Mouse (Mus musculus) urinary bladder, adult 2 months (tissue): Measurements from ENCODE around the gene Nfyb. TPM values are rescaled to one million over a fixed set of nuclear protein-coding genes. Genes with fewer than 3 reads are reported as not detected.
A peak's percentile ranks its signal among the peaks of the same experiment; 100 is the strongest.

Source experiments
- DNase-seq: peaks from one replicate; pipeline ENCODE4 v3.0.0; 2022; ENCODE audit warnings: low spot score
- polyA plus RNA-seq: library from polyadenylated mRNA; depleted of rRNA; stranded (reverse); fragments of >200 nt; gene quantifications from 2 replicates; pipeline ENCODE4 v1.2.3, GENCODE M21; 2012

The Nfyb gene
- polyA plus RNA-seq, 1 experiment, result 23.2 TPM

DNA sequence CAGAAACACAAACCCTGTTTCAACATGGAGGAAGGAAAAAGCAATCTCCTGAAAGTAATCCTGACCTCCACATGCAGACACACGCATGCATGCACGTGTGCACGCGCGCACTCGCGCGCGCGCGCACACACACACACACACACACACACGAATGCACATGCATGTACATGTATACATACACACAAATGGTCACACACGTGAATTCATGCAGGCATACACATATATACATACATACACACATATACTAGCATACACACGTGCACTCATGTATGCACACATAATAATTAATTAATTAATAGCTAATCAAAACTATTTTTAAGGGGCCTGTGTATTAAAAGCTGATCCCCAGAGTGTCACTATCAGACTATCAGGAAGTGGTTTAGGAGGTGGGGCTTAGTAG lies 15.9 kb upstream of the Nfyb start:
- no peak for DNase-seq

DNA sequence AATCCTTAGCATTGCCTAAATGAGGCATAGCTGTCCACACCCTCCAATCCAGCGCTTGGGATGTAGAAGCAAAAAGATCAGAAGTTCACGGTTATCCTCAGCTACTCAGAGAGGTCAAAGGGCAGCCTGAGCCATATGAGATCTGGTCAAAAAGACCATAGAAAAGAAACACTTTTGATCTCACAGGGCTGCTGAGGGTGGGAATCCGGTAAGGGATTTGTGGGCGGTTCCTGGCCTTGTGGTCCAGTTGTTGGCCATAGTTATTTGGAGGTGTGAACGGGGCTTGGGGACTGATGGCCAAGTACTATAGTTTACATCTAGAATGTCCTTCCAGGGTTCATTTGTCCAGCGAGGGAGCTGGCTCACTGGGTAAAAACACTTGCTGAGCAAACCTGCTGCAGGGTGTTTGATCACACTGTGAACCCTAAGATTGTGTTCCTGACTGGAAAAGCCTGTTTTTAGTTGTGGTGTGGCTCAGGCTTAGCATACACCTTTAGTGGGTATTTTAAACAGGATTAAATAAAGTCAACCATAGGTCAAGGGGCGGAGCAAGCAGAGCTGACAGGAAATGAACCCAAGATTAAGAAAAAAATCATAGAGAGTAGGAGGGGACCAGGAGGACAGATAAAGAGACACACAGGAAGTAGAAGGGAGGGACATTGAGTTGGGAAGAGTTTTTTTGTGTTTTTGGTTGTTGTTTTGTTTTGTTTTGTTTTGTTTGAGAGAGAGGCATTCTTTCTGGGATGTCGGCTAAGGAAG lies 15.0 kb upstream of the Nfyb start:
- DNase-seq, result no peak

DNA sequence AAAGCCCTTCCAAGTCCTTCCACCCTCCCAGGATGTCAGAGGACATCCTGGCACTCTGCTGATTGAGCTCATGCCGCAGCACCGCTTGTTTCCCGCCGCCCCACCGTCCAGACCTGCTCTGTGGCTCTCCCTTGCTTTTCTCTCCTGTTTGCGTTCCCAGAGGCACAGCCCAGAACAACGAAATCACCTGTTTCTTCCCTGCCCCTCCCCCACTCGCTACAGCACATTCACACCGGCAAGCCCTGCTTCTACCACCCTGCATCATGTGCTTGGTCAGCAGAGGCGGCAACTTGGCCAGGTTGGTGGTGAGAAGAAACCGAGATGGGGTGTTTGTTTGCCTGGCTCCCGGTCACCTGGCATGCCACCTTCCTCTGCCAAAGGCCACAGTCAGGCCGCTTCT lies 13.9 kb upstream of the Nfyb start:
- DNase-seq, result no peak

DNA sequence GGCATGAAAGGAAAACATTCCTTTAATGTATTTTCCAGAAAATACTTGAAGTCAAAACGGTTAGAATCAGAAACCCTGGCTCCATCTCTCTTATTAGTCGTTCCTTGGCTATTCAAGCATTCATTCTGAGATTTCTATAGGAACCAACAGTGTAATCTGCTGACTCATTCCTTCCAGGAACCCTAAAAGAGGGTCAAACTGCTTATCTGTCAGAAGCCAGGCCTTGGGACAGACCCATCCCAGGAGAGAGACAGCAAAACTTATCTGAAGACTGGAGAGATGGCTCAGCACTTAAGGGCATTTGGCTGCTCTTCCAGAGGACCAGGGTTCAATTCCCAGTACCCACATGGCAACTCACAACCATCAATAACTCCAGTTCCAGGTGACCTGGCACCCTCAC lies 13.1 kb upstream of the Nfyb start:
- no peak for DNase-seq

DNA sequence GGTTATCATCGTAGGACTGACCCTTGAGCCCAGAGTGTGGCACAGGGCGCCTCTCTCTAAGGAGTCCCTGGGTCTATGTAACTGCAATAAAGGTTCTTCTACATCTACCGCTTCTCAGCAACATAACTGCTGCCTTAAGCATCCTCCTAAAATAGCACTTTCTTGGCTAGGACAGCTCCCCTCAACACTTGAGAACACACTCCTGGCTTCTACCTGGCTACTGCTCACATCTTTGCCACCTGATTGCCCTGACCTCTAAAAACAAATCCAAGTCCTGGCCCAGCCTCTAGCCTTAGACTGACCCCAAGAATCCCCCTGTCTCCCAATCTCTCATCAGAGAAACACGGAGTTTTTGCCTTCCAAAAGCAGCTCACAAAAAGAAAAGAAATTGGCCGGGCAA lies 10.9 kb upstream of the Nfyb start:
- DNase-seq, result no peak

DNA sequence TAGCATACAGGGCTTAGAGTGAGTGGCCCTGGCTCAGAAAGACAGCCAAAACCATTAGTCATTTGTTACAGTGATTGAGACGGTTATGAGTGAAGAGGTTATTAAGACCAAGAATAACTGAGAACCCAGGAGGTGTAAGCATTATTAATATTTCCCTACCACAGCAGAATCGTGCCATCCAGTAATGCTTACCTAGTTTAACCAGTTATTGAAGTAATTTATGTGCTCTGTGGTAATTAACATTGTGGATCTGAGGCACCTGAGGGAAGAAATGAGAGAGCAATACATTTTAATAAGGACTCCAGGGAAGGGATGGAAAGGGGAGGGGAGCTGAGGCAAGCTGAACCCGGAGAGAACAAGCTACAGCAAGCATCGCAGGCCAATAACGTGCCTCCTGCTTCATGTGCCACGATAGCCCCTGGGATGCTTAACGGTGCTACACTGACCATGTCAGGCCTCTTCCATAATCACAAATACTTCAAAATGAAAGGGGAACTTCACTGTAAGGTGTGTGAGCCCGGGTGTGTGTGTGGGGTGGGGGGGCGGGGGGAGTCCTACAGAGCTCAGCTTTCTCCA lies 7.7 kb upstream of the Nfyb start:
- no peak for DNase-seq

DNA sequence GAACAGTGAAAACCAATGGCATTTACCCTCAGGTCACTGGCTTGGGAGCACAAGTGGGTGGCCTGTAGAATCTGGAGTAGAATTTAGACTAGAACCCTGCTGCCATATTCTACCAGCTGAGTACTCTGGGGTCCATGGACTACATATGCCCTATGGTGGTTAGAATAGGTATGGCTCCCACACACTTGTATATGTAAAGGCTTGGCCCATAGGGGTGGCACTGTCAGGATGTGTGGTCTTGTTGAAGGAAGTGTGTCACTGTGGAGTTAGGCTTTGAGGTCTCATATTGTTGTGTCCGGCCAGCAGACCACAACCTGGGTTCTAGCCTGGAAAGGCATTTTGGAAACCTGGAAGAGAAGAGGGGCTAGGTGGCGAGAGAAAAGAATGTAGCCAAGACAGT lies 6.8 kb upstream of the Nfyb start:
- DNase-seq, result no peak

DNA sequence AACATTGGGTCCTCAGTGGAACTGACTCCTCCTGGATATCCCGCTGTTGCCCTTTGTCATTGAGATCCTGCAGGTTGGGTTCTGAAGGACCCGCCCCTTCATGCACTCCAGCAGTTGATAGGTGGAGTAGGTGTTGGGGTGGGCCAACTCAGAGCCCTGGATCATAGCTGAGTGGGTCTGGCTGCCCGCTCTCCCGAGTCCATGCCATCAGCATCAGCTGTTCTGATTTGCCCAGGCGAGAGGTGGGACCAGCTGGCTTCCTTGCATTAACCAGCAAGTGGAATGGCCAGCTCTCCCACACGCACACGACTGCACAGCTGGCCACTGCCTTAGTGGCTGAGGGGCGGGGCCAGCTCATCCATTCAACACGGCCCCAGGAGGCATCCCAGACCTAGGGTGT lies 5.0 kb upstream of the Nfyb start:
- DNase-seq, result no peak

DNA sequence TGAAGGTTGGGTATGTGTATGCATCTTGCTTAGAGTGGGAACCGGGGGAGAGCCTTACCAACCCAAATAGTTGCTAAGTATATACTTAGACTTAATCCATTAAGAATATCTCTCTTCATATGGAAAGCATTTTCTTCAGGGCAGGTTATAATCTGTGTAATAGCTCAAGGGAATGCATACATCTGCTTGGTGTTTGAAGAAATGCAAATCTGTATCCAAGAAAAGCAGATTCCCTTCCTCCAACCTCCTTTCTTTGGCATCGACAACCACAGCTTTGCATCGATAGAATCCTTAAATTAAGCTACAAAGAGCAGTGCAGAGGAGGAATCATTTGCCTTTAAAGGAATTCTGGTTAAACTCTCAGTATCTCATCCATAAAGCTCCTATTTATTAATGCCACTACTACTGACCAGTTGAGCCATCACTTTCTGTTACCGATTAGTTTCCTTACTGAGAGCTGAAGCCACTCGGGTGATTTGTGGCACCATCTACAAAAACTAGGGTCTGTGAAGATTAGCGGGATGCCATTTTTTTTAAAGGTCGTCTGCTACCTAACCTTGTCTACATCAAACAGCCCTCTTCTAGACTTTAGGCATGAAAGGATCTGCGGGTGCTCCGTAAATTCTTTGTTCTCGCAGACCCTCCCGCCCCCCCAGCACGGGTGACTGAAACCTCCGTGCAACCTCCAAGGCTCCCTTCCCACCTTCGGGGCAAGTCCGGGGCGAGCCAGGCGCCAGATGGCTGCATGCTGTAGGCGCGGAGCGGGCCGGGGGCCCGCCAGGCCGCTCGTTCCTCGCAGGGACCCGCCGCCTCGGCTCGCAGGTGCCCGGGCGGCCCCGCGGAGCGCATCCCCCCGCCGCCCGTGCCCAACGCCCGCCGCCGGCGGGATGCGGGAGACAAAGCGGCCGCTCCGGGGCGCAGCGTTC lies 925 bp downstream of the Nfyb start:
- peak; percentile 57 for DNase-seq

DNA sequence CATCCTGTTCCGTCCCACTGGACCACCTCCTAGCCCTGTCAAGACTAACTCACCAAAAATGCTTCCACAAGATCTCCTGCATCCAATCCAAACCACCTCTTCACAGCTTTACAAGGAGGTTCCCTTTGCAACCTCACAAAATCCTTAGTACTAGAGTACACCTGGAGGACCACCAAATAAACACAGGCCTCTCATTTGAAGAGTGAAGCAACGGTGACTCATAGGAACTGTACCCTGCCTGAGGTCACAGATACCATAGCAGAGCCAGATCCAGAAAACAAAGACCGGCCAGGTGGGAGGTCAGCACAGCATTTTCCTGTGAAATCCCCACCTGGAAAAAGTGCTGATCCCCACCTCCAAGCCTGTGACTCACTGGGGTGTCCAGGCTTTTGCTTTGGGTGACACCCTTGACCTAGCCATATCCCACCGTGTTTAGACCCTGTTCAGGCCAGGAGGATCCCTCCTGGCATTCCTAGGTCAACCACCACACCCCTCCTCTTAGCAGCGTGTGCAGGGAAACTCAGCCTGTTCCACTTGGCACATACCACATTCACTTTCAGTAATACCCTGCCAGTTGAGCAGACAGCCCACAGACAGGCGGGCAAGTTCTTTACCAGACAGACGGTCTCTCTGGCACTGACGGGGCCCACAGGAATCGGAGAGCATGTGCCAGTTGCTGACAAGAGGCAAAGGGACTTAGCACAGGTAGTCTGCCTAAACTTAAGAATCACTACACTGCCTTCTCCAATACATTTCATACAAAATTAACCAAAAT lies 2.7 kb downstream of the Nfyb start:
- no peak for DNase-seq

DNA sequence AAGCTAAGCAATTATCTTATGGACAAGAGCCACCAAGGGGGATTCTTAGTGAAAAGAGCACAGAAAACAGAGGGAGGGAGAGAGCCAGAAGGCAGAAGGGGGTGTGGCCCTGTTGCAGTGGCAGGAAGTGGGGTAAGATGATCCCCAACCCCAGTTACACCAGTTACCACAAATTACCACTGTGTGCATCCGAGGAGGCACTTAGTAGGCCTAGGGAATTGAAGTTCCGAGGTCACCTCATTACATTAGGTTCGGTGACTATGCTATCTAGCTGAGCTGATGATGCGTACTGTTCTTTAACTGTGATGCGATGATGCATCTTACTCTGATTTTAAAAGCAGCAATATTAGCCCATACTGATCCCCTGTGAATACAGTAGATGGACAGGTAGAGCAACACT lies 4.2 kb downstream of the Nfyb start:
- no peak for DNase-seq

DNA sequence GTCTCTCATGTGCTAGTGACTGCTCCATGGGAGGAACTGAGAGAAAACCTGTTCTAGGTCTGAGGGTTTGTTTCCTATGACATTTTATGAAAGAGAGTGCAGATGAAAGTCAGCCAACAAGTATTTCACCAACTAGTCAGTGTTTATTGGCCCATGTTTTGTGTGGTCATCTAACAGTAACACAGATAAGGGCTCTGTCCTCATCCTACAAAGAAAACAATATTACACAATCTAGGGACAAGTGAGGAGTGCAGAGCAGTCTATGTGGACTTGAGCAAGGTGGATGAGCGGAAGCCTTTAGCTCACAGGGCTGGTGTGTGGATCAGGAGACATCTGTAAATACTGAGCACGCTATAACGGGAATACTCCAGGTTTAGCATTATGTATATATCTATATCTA lies 5.1 kb downstream of the Nfyb start:
- no peak for DNase-seq

DNA sequence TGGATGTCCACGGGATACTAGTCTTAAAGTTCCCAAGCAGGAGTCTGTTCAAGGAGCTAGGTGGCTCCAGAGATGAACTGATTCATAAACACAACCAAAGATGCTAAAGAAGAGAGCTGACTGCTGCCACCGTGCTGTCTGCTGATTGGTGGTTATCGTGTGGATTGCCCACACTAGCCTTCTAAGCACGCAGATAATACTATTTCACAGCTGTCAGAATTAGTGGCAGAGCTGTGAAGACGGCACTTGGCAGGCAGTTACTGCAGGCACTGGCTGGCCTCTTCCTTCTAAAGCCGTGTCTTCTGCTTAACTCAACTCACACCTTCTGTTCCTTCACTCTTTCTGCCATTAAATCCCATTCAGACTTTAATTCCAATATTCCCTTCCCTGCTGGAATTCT lies 5.6 kb downstream of the Nfyb start:
- DNase-seq, result no peak

DNA sequence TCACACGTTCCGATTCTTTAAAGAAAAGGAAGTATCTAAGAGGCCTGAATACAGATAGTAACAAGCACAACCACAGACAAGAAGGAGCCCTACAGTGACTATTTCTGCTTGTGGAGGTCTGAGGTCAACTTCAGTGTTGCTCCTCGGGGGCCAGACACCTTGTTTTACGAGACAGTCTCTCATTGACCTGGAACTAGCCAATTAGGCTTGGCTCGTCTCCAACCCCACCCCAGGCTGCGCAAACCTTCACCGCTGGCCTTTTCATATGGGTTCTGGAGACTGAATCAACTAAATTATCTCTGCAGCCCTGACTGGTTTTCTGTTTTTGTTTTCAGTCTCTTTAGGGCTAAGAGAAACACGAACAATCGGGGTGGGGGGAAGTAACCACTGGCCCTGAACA lies 6.6 kb downstream of the Nfyb start:
- DNase-seq, result no peak

DNA sequence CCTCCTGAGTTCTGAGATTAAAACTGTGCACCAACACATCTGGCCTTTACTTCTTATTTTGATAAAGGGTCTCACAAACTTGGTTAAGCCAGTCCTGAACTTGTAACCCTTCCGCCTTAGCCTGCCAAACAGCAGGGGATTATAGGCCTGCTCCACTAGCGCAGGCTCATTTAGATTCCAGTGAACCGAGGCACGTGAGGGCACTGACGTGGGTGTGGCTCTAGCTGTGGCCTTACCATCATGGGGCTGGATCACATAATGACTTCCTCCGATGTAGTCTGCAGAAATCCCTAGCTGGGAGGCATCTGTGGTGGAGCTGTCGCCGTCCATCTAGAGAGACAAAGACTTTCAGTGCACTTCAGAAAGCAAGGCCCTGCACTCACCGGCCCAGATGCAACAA lies 7.5 kb downstream of the Nfyb start:
- DNase-seq, result no peak

DNA sequence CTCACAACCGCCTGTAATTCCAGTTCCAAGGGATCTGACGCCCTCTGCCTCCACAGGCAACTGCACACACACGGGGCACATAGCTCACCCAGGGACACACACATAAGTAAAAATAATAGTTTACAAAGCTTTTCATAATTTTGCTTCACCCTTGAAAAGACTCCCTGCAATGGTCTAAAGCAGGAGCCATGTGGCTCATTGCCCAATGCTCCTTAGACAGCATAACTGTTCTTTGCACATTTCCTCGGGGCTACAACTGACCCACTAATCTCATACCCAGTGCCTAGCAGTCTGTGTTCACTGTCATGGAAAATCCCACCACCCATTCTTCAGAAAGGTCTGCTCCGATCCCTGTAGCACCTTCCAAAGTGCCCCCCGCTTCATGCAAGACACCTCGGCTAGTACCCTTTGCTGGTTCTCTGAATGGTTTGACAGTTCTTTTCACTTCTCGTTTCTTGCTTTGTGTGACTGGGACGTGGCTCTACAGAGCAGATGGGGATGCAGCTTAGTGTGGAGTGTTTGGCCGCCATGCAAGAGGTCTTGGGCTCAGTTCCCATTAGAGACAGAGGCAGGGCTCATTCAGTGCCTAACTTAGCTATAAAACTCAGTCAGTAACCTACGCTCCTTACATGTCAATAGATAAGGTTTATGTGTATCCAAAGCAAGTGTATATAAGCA lies 8.6 kb downstream of the Nfyb start:
- DNase-seq, result no peak

DNA sequence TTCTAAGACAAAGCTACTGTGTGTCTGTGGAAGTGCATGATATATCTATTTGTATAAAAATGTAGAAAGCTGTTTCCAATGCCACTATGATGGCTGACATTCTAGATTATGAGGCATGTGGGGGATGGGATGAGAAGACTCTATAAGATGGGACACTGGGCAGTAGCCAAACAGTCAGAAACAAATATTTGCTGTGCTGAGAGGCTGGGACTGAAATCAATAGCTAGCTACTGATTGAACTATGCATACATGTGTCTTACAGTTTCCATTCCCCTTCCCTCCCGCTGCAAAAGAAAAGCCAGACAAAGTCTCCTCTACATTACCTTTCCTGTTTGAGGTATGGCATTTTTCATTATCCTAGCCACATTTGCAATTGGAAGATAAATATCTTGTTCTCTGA lies 9.3 kb downstream of the Nfyb start:
- DNase-seq, result no peak

DNA sequence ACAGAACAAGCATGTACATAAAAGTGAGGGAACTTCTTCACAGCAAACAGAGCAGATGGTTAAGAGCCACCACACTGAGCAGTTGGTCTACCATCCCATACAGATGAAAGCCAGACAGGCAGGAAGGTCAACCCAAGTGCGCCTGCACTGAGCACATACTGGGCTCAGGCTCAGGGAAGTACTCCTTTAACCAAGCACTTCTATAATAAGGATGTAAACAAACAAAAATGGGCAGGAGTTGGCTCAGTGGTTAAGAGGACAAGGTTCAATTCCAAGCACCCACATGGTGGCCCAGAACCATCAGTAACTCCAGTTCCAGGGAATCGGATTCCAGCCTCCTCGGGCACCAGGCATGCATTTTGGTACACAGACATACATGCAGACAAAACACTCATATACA lies 11.0 kb downstream of the Nfyb start:
- no peak for DNase-seq

DNA sequence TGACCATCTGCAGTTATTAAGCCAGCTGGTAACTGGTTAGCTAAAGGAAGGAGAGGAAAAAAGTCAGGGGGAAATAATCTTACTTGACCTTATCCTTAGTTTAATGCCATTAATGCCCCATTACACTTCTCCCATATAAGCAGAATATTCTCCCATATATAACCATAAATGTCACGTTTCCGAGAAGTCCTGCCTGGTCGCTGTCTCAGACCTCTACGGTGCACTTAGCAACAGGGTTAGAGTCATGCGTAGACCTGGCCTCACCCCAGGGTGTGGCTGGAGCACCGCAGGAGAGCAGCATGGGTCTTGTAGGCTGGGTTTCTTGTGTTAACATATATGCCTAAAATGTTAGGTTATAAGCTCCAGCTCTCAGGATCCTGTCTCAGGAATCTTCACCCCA lies 13.2 kb downstream of the Nfyb start:
- DNase-seq, result no peak

DNA sequence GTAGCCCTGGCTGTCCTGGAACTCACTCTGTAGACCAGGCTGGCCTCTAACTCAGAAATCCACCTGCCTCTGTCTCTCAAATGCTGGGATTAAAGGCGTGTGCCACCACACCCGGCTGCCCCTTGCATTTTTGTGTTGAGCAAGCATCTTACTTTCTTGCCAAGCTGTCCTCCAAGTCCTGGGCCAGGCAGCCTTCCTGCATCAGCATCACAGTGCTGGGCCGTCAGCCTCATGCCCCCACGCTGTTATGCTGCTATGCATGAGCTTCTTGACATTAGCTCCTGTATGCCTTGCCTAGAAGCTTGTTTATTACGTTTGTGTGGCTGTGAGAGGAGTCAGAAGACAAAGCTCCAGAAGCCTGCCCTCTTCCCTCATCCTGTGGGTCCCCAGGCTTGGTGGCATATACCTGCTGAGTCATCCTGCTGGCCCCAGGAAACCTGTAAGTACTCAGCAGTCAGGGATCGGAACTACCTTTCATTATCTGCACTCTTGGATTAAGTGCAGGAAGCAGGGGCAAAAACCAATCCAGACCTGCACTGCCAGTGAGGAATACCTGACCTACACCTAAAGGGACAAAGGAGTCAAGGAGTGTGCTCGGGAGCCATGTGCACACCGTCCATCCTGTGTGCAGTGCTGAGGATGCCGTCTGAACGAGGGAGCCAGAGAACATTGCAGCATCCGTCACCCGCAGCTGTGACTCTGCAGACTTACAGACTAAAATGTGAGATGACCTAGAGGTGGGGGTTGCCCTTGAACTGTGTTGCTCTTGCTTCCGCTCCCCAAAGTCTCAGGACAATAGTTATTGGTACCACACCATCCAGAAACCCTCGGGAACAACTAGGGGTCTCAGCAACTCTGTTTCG lies 16.7 kb downstream of the Nfyb start:
- DNase-seq, result no peak

DNA sequence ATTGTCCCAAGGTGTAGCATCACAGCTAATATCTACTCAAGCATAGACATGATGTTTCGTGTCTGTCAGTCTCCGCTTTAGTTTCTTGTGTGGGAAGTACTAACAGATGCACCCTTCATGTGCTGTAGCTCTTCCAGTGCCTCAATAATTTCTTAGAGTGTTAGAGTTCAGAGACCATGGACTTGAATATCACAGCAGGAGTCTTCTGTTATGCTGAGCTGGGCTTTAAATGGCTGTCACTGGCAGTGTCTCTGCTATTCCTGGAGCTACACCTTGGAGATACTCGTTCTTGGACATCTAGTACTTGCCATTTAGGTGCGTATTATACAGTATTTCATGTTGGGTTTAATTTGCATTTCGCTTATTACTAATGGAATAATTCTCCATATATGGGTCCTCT lies 18.6 kb downstream of the Nfyb start:
- no peak for DNase-seq
